Mouse (Mus musculus): ENCODE results near the gene Xdh.

Gene Xdh

GRCm38 (mm10) chr17:73942268-73942962 lies 7.6 kb downstream of the Xdh start:
- no peak for DNase-seq (ENCODE audit: low read depth, low spot score)

DNA sequence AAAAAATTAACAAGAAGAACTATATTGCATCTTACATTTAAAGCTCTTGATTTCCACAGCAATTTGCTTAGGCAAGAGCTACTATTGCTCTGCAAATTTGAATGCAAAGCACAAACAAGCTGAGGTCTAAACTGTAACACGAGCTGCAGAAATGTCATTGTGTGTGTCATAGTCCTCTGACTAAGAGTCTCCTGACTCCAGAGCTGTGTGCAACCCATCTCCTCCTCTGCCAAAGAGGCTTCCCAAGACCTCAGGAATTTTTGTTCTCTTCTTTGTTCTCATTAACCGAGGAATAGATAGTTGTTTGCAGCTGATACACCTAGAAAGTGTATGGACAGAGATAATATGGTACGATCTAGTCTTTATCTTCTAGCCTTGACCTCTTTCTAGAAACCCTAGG lies 8.2 kb downstream of the Xdh start:
- DNase-seq (ENCODE audit: low read depth, low spot score), result no peak

GRCm38 (mm10) chr17:73937073-73937472 lies 12.9 kb downstream of the Xdh start:
- no peak for DNase-seq (ENCODE audit: low read depth, low spot score)

- DNase-seq (ENCODE audit: low read depth, low spot score), result no peak
These were observed 14.8 kb downstream of the Xdh start for GRCm38 (mm10) chr17:73935163-73935562.

- no peak for DNase-seq (ENCODE audit: low read depth, low spot score)
These were observed 15.7 kb downstream of the Xdh start for GRCm38 (mm10) chr17:73934281-73934680.

GRCm38 (mm10) chr17:73933616-73934015 lies 16.4 kb downstream of the Xdh start:
- DNase-seq (ENCODE audit: low read depth, low spot score), result no peak

DNA sequence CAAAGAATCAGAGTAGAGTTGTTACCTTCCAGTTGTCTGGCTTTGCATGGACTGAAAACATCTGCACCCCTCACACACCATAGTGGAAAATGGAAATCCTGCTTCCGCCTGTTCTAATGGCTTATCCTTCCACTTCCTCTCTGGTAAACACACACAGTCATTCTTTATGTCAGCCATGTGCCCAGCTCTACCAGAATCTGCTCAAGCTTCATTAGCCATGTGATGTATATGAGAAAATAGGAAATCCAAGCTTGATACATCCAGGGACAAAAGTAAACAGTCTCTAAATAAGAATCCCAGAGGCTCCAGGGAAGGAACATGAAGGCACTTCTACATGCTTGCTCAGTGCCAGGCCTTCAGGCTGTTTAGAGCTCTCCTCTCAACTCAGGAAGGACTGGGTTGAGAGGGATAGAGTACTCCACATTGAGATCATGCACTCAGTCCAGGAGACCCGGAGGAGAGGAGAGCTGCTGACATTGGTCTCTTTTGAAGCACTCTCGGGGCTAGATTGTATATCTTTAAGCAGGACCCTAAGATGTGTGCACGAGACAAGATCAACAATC lies 17.4 kb downstream of the Xdh start:
- DNase-seq (ENCODE audit: low read depth, low spot score), result no peak

DNA sequence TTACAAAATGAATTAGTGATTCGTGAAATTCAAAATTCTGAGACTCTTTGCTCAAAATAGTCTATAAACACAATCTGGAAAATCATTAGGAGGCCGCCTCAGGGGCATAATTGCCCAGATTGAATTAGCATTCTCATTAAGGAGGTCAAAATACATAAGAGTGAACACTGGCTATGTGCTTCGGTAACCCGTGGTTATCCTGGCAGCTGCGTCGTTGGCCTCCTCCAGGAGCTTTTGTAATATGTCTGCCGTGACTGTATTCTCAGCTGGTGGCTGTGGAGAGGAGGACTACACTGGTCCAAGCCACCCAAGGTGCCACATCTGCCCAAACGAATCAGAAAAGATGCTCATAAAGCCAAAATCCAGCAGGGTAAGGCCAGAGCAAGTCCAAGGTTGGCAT lies 30.5 kb downstream of the Xdh start:
- DNase-seq (ENCODE audit: low read depth, low spot score), result no peak

GRCm38 (mm10) chr17:73918944-73919381 lies 31.0 kb downstream of the Xdh start:
- DNase-seq (ENCODE audit: low read depth, low spot score), result no peak

GRCm38 (mm10) chr17:73918138-73918537 lies 31.9 kb downstream of the Xdh start:
- DNase-seq (ENCODE audit: low read depth, low spot score), result no peak

GRCm38 (mm10) chr17:73917713-73918112 lies 32.3 kb downstream of the Xdh start:
- no peak for DNase-seq (ENCODE audit: low read depth, low spot score)

DNA sequence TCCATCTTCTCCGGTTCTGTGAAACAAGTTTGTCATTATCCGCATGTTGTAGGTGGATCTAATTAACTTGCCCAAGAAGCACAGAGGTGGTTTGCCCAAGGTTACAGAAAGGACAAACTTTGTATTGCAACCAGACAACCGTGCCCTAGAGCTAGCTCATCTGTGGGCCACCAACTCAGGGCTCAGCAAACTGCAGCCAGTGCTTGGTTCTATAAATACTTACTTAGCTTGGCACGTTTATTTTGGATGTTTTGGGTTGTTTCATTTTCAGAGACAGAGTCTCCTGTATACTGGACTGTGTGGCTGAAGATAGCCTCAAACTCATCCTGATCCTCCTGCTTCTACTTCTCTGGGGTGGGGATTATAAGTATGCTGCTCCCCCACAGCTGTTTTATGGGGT lies 35.3 kb downstream of the Xdh start:
- no peak for DNase-seq (ENCODE audit: low read depth, low spot score)

GRCm38 (mm10) chr17:73906076-73906475 lies 43.9 kb downstream of the Xdh start:
- no peak for DNase-seq (ENCODE audit: low read depth, low spot score)

- DNase-seq (ENCODE audit: low read depth, low spot score), result no peak
These were observed 44.8 kb downstream of the Xdh start for GRCm38 (mm10) chr17:73905043-73905750.

- no peak for DNase-seq (ENCODE audit: low read depth, low spot score)
These were observed 46.9 kb downstream of the Xdh start for GRCm38 (mm10) chr17:73903121-73903520.

GRCm38 (mm10) chr17:73902234-73902636 lies 47.8 kb downstream of the Xdh start:
- no peak for DNase-seq (ENCODE audit: low read depth, low spot score)

DNA sequence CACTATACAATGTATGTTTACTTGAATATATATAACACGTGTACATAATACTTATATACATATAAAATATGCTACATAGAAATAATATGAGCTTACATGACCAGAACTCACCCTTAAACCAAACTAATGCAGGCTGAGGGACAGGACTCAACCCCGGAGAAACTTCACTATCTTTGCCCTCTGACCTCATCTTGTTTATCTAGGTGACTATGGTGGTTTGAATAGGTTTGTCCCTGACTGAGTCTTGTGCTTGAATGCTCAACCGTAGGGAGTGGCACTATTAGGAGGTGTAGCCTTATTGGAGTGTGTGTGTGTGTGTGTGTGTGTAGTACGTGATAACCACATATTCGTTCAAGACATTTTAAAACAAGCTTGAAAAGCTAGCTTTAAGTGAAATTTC lies 55.6 kb downstream of the Xdh start:
- DNase-seq (ENCODE audit: low read depth, low spot score), result no peak

DNA sequence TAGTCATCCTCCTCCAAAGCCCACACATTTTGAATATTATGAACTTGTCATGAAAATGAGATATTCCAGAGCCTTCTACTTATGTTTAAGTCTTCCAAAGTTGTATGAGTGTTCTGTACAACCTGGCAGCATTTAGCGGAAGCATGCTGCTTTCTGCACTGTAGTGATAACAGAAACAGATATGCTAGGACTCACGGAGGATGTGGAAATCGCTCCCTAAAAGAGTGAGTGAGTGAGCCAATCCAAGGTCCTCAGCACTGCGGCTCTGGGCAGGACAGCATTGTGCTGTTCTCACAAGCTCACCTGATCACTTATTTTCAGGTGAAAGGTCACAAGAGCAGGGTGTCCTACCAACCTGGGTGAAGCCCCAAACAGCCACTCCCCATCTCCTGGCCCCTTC lies 56.2 kb downstream of the Xdh start:
- DNase-seq (ENCODE audit: low read depth, low spot score), result no peak

DNA sequence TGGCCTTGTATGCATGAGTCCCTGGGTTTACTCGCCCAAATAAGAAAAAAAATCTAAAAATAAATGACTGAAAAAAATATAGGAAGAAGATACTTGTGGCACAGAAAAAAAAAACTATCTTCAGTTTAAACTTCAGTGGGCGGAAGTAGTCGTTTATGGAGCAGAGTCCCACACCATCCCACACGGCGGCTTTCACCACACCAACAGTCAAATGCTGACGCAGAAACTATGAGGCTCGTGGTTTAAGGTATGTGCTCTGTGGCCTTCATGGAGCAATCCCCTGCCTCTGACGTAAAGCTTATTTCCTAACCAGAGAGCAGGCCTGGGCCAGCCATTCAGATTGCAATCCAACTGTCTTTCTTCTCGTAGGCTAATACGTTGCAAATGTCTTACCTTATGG lies 56.8 kb downstream of the Xdh start:
- DNase-seq (ENCODE audit: low read depth, low spot score), result no peak

DNA sequence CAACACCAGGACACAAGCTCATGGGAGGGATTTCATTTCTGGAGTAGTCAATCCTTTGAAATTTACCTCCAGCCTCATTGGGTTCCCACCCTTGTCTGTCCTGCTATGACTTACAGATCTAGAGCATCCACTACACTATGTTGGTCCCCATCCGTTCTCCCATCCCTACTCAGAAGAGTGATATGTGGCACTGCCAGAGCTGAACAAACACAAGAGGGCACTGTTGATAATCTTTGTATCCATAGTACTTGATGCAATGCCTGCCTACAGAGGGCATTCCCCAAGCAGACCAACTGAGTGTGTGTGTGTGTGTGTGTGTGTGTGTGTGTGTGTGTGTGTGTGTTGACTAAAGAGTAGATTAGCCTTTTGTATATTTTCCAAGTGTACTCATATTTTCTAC lies 58.4 kb downstream of the Xdh start:
- DNase-seq (ENCODE audit: low read depth, low spot score), result no peak

DNA sequence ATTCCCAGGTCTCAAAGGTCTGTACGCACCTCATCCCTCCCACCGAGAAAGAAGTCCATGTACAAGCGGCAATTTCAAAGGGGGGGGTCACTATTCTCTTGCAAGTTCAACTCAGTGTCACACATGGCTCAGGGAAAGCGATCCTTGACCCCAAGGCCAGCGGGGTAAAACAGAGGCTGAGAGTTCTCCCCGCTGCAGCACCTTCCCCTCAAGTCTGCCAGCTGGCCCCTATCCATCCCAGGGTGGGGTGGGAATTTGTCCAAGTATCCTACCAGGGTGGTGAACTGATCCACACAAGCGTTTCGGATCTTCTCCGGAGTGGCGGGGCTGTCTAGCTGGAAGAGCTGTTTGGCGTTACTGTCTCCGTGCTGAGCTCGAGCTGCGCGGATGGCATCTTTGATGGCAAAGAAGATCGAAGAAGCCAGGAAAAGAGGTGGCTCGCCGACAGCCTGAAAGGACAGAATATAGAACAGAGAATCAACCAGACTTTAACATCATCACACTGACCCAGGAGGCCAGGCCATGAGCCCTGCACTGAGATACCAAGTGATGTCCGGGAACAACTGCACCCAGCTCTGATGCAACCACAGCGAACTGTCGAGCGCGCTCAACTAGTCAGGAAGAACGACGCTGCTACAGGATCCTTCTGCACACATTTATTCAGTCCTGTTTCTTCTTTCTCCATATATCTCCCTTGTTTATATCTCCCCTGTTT lies 63.8 kb downstream of the Xdh start:
- DNase-seq (ENCODE audit: low read depth, low spot score), result no peak

- no peak for DNase-seq (ENCODE audit: low read depth, low spot score)
These were observed 66.7 kb downstream of the Xdh start for GRCm38 (mm10) chr17:73883332-73883731.
